Mouse (Mus musculus): ENCODE measurements around the gene Ap5b1. TPM values are rescaled to one million over a fixed set of nuclear protein-coding genes. Genes with fewer than 3 reads are reported as not detected.

The Ap5b1 gene
- polyA plus RNA-seq, 1 experiment from 2014 or later = 7.8 TPM

DNA sequence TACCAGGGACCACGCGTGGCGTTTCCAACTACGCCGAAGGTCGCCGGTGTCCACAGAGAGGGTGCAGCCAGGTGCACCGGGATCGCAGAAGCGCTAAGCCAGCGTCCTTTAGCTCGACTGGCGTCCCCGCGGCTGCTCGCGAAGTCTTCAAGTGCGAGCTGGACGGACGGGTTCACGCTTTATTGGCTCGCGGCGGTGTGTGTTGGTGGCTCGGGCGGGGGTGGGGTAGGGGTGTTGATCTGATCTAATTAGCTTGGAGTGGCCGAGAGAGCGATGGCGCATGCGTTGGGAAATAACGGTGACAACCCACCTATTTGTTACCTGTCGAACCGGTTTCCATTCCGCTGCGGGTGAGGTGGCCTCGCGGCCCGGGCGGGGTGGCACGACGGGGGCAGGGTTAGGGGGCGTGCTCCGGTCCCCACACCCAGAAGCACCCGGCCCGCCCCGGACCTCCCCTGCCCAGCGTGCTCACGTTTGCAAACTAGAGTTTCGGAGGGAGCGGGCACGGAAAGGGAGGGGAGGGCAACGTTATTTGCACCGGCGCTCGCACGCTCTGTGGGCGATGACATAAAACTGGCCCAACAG, 7.3 kb upstream of the Ap5b1 start, which contains the start of gene Ovol1:
Gene Ovol1, minus strand, starts transcription at position 190 of the 585 bp plus-strand sequence.
- peaks cover 24% of the 10 kb centered on the region for H3K27me3 ChIP-seq (ENCODE audit: control insufficient read depth, insufficient read depth, low read length)
- under 1% methylated on average over 57 of the region's 57 CpGs for WGBS
- peak within 1 kb of the TSS; percentile 71 for H3K9ac ChIP-seq (ENCODE audit: low read length)
- 0 out of 2 replicates have a peak, but pooled peaks cover 7% of the 10 kb centered on the region for H3K4me1 ChIP-seq (ENCODE audit: control insufficient read depth, insufficient read depth, low read length)
- H3K4me3 ChIP-seq (replicated peaks; ENCODE audit: low read length) = peak within 1 kb of the TSS; percentile 55
- no peaks in the 10 kb centered on the region for H3K36me3 ChIP-seq (ENCODE audit: control insufficient read depth, insufficient read depth, low read length)
- H3K4me2 ChIP-seq (ENCODE audit: low read depth, low read length) = peak within 1 kb of the TSS; percentile 59
- no peaks in the 10 kb centered on the region for H3K9me3 ChIP-seq (replicated peaks; ENCODE audit: control insufficient read depth, low read length)
- H3K27ac ChIP-seq (ENCODE audit: low read length) = peak within 1 kb of the TSS; percentile 95
- ATAC-seq (ENCODE audit: insufficient read depth, low FRiP score) = peak; percentile 90

DNA sequence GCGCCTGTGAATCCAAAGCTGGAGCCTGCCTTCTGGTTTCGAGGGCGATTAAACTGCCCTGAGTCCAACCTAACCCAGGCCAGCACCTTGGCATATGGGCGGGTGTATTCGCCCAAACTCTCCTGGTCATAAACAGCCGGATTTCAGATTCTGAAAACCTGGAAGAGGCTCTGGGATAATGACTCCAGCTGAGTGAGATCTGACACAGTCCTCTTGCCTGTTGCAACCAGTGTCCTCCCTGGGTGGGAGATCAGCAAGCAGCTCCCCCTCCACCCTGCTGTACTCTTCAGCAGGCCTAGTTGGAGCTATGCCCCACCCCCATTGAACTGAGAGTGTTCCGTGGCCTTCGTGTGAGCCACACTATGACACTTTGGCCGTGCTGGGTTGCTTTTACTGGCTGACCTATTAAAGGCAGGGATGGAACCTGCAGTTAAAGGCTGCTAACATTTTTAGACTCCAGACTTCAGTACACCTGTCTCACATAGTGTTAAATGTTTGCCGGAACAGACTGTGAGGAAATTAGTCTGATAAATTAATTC, 6.5 kb upstream of the Ap5b1 start:
- Histone ChIP-seq H3K4me3 (replicated peaks; ENCODE audit: low read length) (peak overlapping the region; percentile 55), H3K4me2 (ENCODE audit: low read depth, low read length) (peak overlapping the region; percentile 59), H3K9me3 (replicated peaks; ENCODE audit: control insufficient read depth, low read length) (no peaks in the 10 kb centered on the region), H3K9ac (ENCODE audit: low read length) (peak overlapping the region; percentile 71), H3K27ac (ENCODE audit: low read length) (peak overlapping the region; percentile 95), H3K36me3 (ENCODE audit: control insufficient read depth, insufficient read depth, low read length) (no peaks in the 10 kb centered on the region), H3K4me1 (ENCODE audit: control insufficient read depth, insufficient read depth, low read length) (0 out of 2 replicates have a peak, but pooled peaks cover 7% of the 10 kb centered on the region), H3K27me3 (ENCODE audit: control insufficient read depth, insufficient read depth, low read length) (peaks cover 24% of the 10 kb centered on the region)
- 18% methylated on average over 10 of the region's 10 CpGs for WGBS
- ATAC-seq (ENCODE audit: insufficient read depth, low FRiP score) = 0 out of 2 replicates have a peak, but pooled peaks have one; percentile 17

DNA sequence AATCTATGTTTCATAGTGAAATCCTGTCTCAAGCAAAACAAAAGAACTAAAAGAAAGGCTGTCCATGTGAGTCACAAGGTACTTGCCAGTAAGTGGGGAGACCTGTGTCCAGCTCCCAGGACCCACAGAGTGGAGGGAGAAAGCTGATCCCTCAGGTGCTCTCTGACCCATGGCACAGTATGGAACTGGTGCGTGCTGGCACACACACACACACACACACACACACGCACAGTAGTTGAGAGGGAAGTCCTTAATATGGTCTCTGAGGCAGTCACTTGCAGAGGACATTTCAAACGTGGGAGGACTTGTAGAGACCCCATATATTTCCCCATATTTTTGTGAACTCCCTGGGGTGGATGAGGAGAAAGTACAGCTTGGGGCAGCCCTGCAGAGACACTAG, 5.9 kb upstream of the Ap5b1 start:
- H3K4me3 ChIP-seq (replicated peaks; ENCODE audit: low read length) = peak overlapping the region; percentile 55
- peaks cover 11% of the 10 kb centered on the region; the same call in 1 of the 2 replicates for H3K4me1 ChIP-seq (ENCODE audit: control insufficient read depth, insufficient read depth, low read length)
- peak overlapping the region; percentile 71; the same call in 1 of the 2 replicates for H3K9ac ChIP-seq (ENCODE audit: low read length)
- peaks cover 24% of the 10 kb centered on the region for H3K27me3 ChIP-seq (ENCODE audit: control insufficient read depth, insufficient read depth, low read length)
- no peaks in the 10 kb centered on the region for H3K36me3 ChIP-seq (ENCODE audit: control insufficient read depth, insufficient read depth, low read length)
- no peak for ATAC-seq (ENCODE audit: insufficient read depth, low FRiP score)
- peak overlapping the region; percentile 59 for H3K4me2 ChIP-seq (ENCODE audit: low read depth, low read length)
- no peaks in the 10 kb centered on the region for H3K9me3 ChIP-seq (replicated peaks; ENCODE audit: control insufficient read depth, low read length)
- 45% methylated on average over 3 of the region's 3 CpGs for WGBS
- H3K27ac ChIP-seq (ENCODE audit: low read length) = peak overlapping the region; percentile 95

DNA sequence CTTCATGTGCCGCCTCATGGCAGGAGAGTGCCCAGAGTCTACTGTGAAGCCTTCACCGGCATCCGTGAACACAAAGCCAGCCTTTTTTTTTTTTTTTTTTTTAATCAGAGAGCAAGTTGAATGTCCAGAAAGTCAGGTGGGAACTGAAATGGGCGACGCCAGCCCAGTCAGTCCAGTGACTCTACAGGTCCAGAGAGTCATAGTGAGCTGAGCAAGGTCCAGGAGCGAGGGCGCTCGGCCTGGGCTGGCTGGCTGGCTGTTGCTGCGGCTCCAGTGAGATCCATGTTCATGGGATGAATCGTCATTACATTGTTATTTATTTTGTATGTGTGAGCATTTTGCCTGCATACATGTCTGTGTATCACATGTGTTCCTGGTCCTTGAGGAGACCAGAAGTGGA, 5.0 kb upstream of the Ap5b1 start:
- Histone ChIP-seq H3K9ac (ENCODE audit: low read length) (no peak overlapping the region), H3K4me2 (ENCODE audit: low read depth, low read length) (no peak overlapping the region), H3K4me3 (replicated peaks; ENCODE audit: low read length) (no peak overlapping the region), H3K9me3 (replicated peaks; ENCODE audit: control insufficient read depth, low read length) (no peaks in the 10 kb centered on the region), H3K36me3 (ENCODE audit: control insufficient read depth, insufficient read depth, low read length) (no peaks in the 10 kb centered on the region), H3K27me3 (ENCODE audit: control insufficient read depth, insufficient read depth, low read length) (peaks cover 22% of the 10 kb centered on the region), H3K4me1 (ENCODE audit: control insufficient read depth, insufficient read depth, low read length) (peaks cover 13% of the 10 kb centered on the region; the same call in 1 of the 2 replicates), H3K27ac (ENCODE audit: low read length) (no peak overlapping the region)
- no peak for ATAC-seq (ENCODE audit: insufficient read depth, low FRiP score)
- 84% methylated on average over 10 of the region's 10 CpGs for WGBS

DNA sequence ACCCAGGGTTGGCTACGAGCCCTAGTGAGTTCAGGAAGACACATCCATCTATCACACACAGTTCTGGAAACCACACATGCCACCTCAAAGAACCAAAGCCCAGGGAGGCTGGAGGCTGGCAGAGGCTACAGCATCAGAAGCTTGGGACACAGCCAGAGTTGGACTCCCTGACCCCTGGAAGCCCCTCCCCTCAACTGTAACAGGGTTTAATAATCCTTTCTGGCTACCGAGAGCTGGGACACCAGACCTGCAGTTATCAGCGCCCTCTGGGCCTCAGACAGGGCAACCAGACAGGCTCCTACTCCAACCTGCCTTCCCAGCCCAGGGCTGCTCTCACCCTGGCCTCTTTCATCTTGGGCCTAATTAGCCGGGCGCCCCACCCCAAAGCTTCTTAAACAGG, 1.5 kb upstream of the Ap5b1 start:
- H3K9ac ChIP-seq (ENCODE audit: low read length) = peak overlapping the region; percentile 83
- peaks cover 3% of the 10 kb centered on the region; the same call in 1 of the 2 replicates for H3K27me3 ChIP-seq (ENCODE audit: control insufficient read depth, insufficient read depth, low read length)
- no peaks in the 10 kb centered on the region for H3K9me3 ChIP-seq (replicated peaks; ENCODE audit: control insufficient read depth, low read length)
- H3K4me1 ChIP-seq (ENCODE audit: control insufficient read depth, insufficient read depth, low read length) = peaks cover 15% of the 10 kb centered on the region; the same call in 1 of the 2 replicates
- no peak overlapping the region for H3K4me3 ChIP-seq (replicated peaks; ENCODE audit: low read length)
- WGBS = 65% methylated on average over 5 of the region's 5 CpGs
- no peak for ATAC-seq (ENCODE audit: insufficient read depth, low FRiP score)
- H3K27ac ChIP-seq (ENCODE audit: low read length) = peak overlapping the region; percentile 96
- H3K36me3 ChIP-seq (ENCODE audit: control insufficient read depth, insufficient read depth, low read length) = 0 out of 2 replicates have a peak, but pooled peaks cover 5% of the 10 kb centered on the region
- 0 out of 2 replicates have a peak overlapping the region, but pooled peaks have one; percentile 97 for H3K4me2 ChIP-seq (ENCODE audit: low read depth, low read length)

DNA sequence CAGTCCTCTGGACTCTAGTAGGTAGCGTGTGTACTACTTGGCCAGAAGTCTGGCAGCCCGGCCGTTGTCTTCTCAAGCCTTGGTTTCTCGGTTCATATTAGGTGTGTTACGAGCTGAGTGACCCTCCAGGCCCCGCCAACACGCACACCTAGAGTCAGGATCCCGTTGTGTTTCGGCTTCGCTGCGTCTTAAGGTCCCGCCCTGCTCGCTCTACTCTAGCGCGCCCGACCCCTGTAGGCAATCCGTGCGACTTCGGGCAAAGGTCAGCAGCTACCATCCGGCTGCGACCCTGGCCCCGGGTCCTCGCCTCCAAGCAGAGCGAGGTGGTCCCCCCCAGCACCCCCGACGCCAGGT, 668 bp upstream of the Ap5b1 start:
- peak overlapping the region; percentile 96 for H3K27ac ChIP-seq (ENCODE audit: low read length)
- WGBS = 2% methylated on average over 26 of the region's 26 CpGs

DNA sequence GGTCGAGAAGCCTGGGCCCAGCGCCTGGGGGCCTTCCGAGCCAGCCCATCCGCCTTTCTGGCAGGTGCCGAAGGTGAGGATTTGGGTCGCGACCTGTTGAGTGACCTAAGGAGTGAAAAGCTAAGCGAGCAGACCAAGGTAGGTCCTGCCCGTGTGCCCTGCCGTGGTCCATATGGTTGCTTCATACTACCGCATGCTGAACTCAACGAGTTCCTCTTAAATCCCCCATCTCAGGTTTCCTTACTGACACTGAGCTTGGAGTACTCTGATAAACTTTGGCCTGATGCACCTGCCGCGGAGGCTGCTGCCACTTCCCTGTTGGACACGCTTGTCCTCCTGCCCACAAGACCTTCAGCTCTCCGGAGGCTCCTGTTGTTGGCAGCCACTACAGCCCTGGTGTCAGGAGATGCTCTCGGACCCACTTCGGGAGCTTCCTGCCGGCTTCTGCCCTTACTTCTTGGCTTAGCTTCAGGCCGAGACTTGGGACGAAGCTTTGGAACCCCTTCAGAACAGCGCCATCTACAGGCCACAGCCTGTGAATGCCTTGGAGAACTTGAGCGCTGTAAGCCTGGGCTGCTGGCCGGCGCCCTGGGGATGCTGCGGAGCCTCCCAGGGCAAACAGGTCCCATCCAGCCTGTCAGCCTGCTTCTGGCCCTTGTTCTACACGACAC, 780 bp downstream of the Ap5b1 start:
- H3K9me3 ChIP-seq (replicated peaks; ENCODE audit: control insufficient read depth, low read length) = no peaks in the 10 kb centered on the region
- peak overlapping the region; percentile 83 for H3K9ac ChIP-seq (ENCODE audit: low read length)
- H3K4me2 ChIP-seq (ENCODE audit: low read depth, low read length) = peak overlapping the region; percentile 97
- peaks cover 15% of the 10 kb centered on the region; the same call in 1 of the 2 replicates for H3K4me1 ChIP-seq (ENCODE audit: control insufficient read depth, insufficient read depth, low read length)
- peak overlapping the region; percentile 96 for H3K27ac ChIP-seq (ENCODE audit: low read length)
- no peaks in the 10 kb centered on the region for H3K27me3 ChIP-seq (ENCODE audit: control insufficient read depth, insufficient read depth, low read length)
- 0 out of 2 replicates have a peak, but pooled peaks cover 9% of the 10 kb centered on the region for H3K36me3 ChIP-seq (ENCODE audit: control insufficient read depth, insufficient read depth, low read length)
- ATAC-seq (ENCODE audit: insufficient read depth, low FRiP score) = peak; percentile 3; the same call in 1 of the 2 replicates
- H3K4me3 ChIP-seq (replicated peaks; ENCODE audit: low read length) = peak overlapping the region; percentile 77
- WGBS = 9% methylated on average over 27 of the region's 27 CpGs

More for the DNA sequence above, 668 bp upstream of the Ap5b1 start:
- Histone ChIP-seq H3K36me3 (ENCODE audit: control insufficient read depth, insufficient read depth, low read length) (0 out of 2 replicates have a peak, but pooled peaks cover 9% of the 10 kb centered on the region), H3K9me3 (replicated peaks; ENCODE audit: control insufficient read depth, low read length) (no peaks in the 10 kb centered on the region), H3K9ac (ENCODE audit: low read length) (peak overlapping the region; percentile 83), H3K4me2 (ENCODE audit: low read depth, low read length) (peak overlapping the region; percentile 97), H3K4me1 (ENCODE audit: control insufficient read depth, insufficient read depth, low read length) (peaks cover 15% of the 10 kb centered on the region; the same call in 1 of the 2 replicates), H3K27me3 (ENCODE audit: control insufficient read depth, insufficient read depth, low read length) (no peaks in the 10 kb centered on the region), H3K4me3 (replicated peaks; ENCODE audit: low read length) (peak overlapping the region; percentile 77)
- peak; percentile 19; the same call in 1 of the 2 replicates for ATAC-seq (ENCODE audit: insufficient read depth, low FRiP score)

DNA sequence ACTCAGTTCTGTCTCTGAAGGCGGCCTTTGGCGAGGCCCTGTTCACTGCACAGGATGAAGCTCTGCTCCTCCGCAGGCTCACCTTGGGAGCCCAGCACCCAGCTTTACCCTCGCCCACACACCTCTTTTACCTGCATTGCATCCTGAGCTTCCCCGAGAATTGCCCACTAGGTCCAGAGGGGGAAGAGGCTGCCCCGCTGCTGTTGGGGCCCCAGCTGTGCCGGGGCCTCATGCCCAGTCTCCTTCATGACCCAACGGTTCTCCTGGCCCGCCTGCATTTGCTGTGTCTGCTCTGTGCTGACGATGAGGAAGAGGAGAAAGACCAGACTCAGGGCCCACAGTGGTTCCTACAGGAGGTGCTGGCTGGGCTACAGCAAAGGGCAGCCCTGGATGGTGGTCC, 1.7 kb downstream of the Ap5b1 start:
- 84% methylated on average over 10 of the region's 10 CpGs for WGBS
- ATAC-seq (ENCODE audit: insufficient read depth, low FRiP score) = no peak
- Histone ChIP-seq H3K4me1 (ENCODE audit: control insufficient read depth, insufficient read depth, low read length) (peaks cover 15% of the 10 kb centered on the region; the same call in 1 of the 2 replicates), H3K4me3 (replicated peaks; ENCODE audit: low read length) (0 out of 2 replicates have a peak overlapping the region, but pooled peaks have one; percentile 77), H3K4me2 (ENCODE audit: low read depth, low read length) (no peak overlapping the region), H3K36me3 (ENCODE audit: control insufficient read depth, insufficient read depth, low read length) (0 out of 2 replicates have a peak, but pooled peaks cover 9% of the 10 kb centered on the region), H3K9ac (ENCODE audit: low read length) (no peak overlapping the region; the same call in 1 of the 2 replicates), H3K27me3 (ENCODE audit: control insufficient read depth, insufficient read depth, low read length) (no peaks in the 10 kb centered on the region), H3K9me3 (replicated peaks; ENCODE audit: control insufficient read depth, low read length) (no peaks in the 10 kb centered on the region), H3K27ac (ENCODE audit: low read length) (no peak overlapping the region)
